Mouse (Mus musculus): Measurements from ENCODE around the gene Sorl1.

- TF ChIP-seq POLR2AphosphoS2 (IDR thresholded peaks at IDR 0.05; ENCODE audit: insufficient read length, low read depth) (no peak), POLR2A (IDR thresholded peaks at IDR 0.05; ENCODE audit: insufficient read length, low read depth) (no peak), MYOG (IDR thresholded peaks at IDR 0.05; ENCODE audit: control insufficient read depth in 1 of 3, insufficient read depth in 1 of 3, insufficient read length in 2 of 3, low read depth in 2 of 3) (no peak), USF1 (IDR thresholded peaks at IDR 0.05; ENCODE audit: low read depth) (no peak), MAX (IDR thresholded peaks at IDR 0.05; ENCODE audit: low read depth) (no peak), E2F4 (IDR thresholded peaks at IDR 0.05; ENCODE audit: insufficient read depth) (no peak), CEBPB (IDR thresholded peaks at IDR 0.05; ENCODE audit: insufficient read depth, poor library complexity, severe bottlenecking) (no peak), MYOD1 (IDR thresholded peaks at IDR 0.05; ENCODE audit: control insufficient read depth in 1 of 3, insufficient read length in 2 of 3, low read depth in 2 of 3) (no peak), TCF12 (IDR thresholded peaks at IDR 0.05; ENCODE audit: insufficient read depth, poor library complexity, severe bottlenecking) (no peak), SRF (IDR thresholded peaks at IDR 0.05; ENCODE audit: control insufficient read depth, insufficient read length, low read depth) (no peak), REST (IDR thresholded peaks at IDR 0.05; ENCODE audit: insufficient read depth, insufficient read length) (no peak), TCF3 (IDR thresholded peaks at IDR 0.05; ENCODE audit: insufficient read length, low read depth) (no peak)
Observed at GRCm38 (mm10) chr9:42164930-42165329, 40.8 kb upstream of the Sorl1 start.

All from myocyte (in vitro differentiated cells).